Mouse (Mus musculus) layer of hippocampus, adult 6 months (tissue): ENCODE results near the gene Tbx3. TPM values are rescaled to one million over a fixed set of nuclear protein-coding genes. Genes with fewer than 3 reads are reported as not detected.

Source experiments
- long read RNA-seq, 2 experiments: library from polyadenylated mRNA; unstranded; transcript quantifications; one replicate each; pipeline ENCODE4 v2.0.0; 2019 to 2020
- polyA plus RNA-seq: library from polyadenylated mRNA; unstranded; fragments of <200 nt; fragmentation: Nextera tagmentation; gene quantifications from 2 replicates; pipeline ENCODE4 v1.2.3, GENCODE M21; 2021

Gene Tbx3
- polyA plus RNA-seq, result 0.92 and 1.8 TPM in 2 replicates
- long read RNA-seq, experiment 1, result 0 reads
- long read RNA-seq, experiment 2, full-length matches to known transcripts, result 3 of 5 reads
- long read RNA-seq, experiment 2, partial matches to known transcripts, result 2 of 5 reads
- long read RNA-seq, experiment 2, other reads (novel, unspliced or antisense), result 0 of 5 reads

GRCm38 (mm10) chr5:119670566-119671108 is at the start of gene Tbx3:
Tbx3 (plus strand) TSS chr5:119670669.

Other genes with a start within 250 kb of the Tbx3 start
- not detected in 2 replicates for gene Tbx5, start 162.0 kb downstream of the Tbx3 start, polyA plus RNA-seq